Comparison of ENCODE assay signal across 14 mouse cellular contexts in the genomic region with DNA sequence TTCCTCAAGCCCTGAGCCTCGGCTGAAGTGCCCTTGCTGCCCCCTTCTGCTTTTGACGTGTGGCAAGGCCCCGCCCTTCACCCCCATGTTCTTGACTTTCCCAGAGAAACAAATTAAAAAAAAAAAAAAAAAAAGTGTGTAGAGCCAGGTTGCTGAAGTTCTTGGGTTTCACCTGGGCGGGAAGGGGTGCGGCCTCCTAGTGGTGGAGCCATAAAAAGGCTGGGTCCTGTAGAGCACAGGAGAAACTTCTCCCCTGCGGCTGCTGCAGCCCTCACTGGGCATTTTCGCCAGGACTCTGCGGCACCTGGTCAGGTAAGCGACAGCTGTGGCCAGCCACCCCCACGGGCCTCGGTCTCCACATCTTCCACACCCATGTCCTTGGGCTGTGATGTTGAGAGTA. TPM values are rescaled to one million over a fixed set of nuclear protein-coding genes. Genes with fewer than 3 reads are reported as not detected.
DNase-seq lines count a peak whose midpoint lies in the region; ATAC-seq and TF ChIP-seq lines count a peak whose summit lies in the region.
"Had no signal": no experiment of that assay in that cellular context is flagged by ENCODE, and none has a peak within 500 bp of the region (broad histone marks: within the 10 kb centered on the region; RNA-seq: fewer than 3 reads in every experiment).

Gene Misp, plus strand, starts transcription at position 208 of the 400 bp plus-strand sequence.

- H3K27ac ChIP-seq in hindbrain, postnatal 0 days = no peak within 1 kb of the TSS
- H3K27ac ChIP-seq in hindbrain, embryonic 11.5 days (ENCODE audit: low read depth, low read length) = no peak within 1 kb of the TSS
- no peak within 1 kb of the TSS for H3K27ac ChIP-seq in ES-Bruce4 (ENCODE audit: insufficient read depth, low read length)
- H3K27ac ChIP-seq in gastrocnemius, adult 2 months = no peak within 1 kb of the TSS
- H3K27ac ChIP-seq: limb, embryonic 13.5 days; neural tube, embryonic 15.5 days had no signal

- no peak for TF ChIP-seq POLR2A in ES-Bruce4 (IDR thresholded peaks at IDR 0.05; ENCODE audit: insufficient read depth, low read length)

- H3K4me2 ChIP-seq in hindbrain, postnatal 0 days (ENCODE audit: low read depth, low read length) = no peak within 1 kb of the TSS
- no peak within 1 kb of the TSS for H3K4me2 ChIP-seq in hindbrain, embryonic 11.5 days (replicated peaks; ENCODE audit: low read depth, low read length)

- TF ChIP-seq EP300 in ES-Bruce4 (IDR thresholded peaks at IDR 0.05; ENCODE audit: insufficient read depth, low read depth, low read length) = no peak

- peak; percentile 30 for TF ChIP-seq CTCF in hindbrain, postnatal 0 days (IDR thresholded peaks at IDR 0.05; ENCODE audit: low read depth)
- peak; percentile 19 for TF ChIP-seq CTCF in ES-Bruce4 (IDR thresholded peaks at IDR 0.05; ENCODE audit: low read depth, low read length)
- no peak for TF ChIP-seq CTCF in gastrocnemius, adult 2 months (IDR thresholded peaks at IDR 0.05)

- H3K4me1 ChIP-seq in hindbrain, postnatal 0 days (ENCODE audit: insufficient read depth, low read length) = no peaks in the 10 kb centered on the region
- peaks cover 4% of the 10 kb centered on the region; the same call in 1 of the 2 replicates for H3K4me1 ChIP-seq in hindbrain, embryonic 11.5 days (replicated peaks; ENCODE audit: control insufficient read depth, insufficient read depth, low read length)
- peaks cover 19% of the 10 kb centered on the region for H3K4me1 ChIP-seq in ES-Bruce4 (ENCODE audit: control insufficient read depth, insufficient read depth, low read length)

- ATAC-seq in hindbrain, postnatal 0 days = no peak
- ATAC-seq in hindbrain, embryonic 11.5 days (ENCODE audit: low FRiP score) = no peak

- 73% methylated on average over 11 of the region's 11 CpGs for WGBS in hindbrain, postnatal 0 days
- WGBS in hindbrain, embryonic 11.5 days = 67% methylated on average over 11 of the region's 11 CpGs
- 28% methylated on average over 11 of the region's 11 CpGs for WGBS in large intestine, adult 2 months

- no peak within 1 kb of the TSS for H3K4me3 ChIP-seq in hindbrain, postnatal 0 days (ENCODE audit: low read length)
- no peak within 1 kb of the TSS for H3K4me3 ChIP-seq in hindbrain, embryonic 11.5 days (ENCODE audit: low read depth, low read length)
- H3K4me3 ChIP-seq in ES-Bruce4 (ENCODE audit: low read depth, low read length) = no peak within 1 kb of the TSS
- no peak within 1 kb of the TSS for H3K4me3 ChIP-seq in gastrocnemius, adult 2 months
- H3K4me3 ChIP-seq: erythroblast, embryonic 14.5 days; limb, embryonic 13.5 days; megakaryocyte, embryonic 14.5 days; neural tube, embryonic 15.5 days had no signal

- no peak for DNase-seq in hindbrain, postnatal 0 days (ENCODE audit: low spot score)
- no peak for DNase-seq in hindbrain, embryonic 11.5 days (ENCODE audit: low spot score)
- DNase-seq in kidney, adult 11 months = peak; percentile 76
- no peak for DNase-seq in large intestine, adult 2 months (ENCODE audit: low read depth, low spot score)
- DNase-seq in gastrocnemius, adult 2 months = no peak
- DNase-seq in urinary bladder, postnatal 36 days (ENCODE audit: low spot score in 2 of 2) = no peak
- no peak for DNase-seq in cerebellum, postnatal 25 days
- DNase-seq: cerebellum, postnatal 10 days; right cerebral cortex, postnatal 14 days had no signal

- H3K9ac ChIP-seq in hindbrain, postnatal 0 days (replicated peaks; ENCODE audit: low read length) = no peak within 1 kb of the TSS
- no peak within 1 kb of the TSS for H3K9ac ChIP-seq in hindbrain, embryonic 11.5 days (ENCODE audit: low read depth, low read length)
- no peak within 1 kb of the TSS for H3K9ac ChIP-seq in ES-Bruce4 (ENCODE audit: low read depth, poor library complexity, severe bottlenecking)
- H3K9ac ChIP-seq: neural tube, embryonic 15.5 days had no signal

- peaks cover 21% of the 10 kb centered on the region; the same call in 1 of the 2 replicates for H3K36me3 ChIP-seq in hindbrain, postnatal 0 days (ENCODE audit: insufficient read depth, low read length)
- H3K36me3 ChIP-seq in hindbrain, embryonic 11.5 days (ENCODE audit: control insufficient read depth, insufficient read depth, low read length) = peaks cover 9% of the 10 kb centered on the region
- H3K36me3 ChIP-seq in ES-Bruce4 (ENCODE audit: control insufficient read depth, insufficient read depth, low read length, poor library complexity, severe bottlenecking) = no peaks in the 10 kb centered on the region

- no peaks in the 10 kb centered on the region for H3K9me3 ChIP-seq in hindbrain, postnatal 0 days (ENCODE audit: low read length)
- H3K9me3 ChIP-seq in hindbrain, embryonic 11.5 days (ENCODE audit: control insufficient read depth, low read length) = no peaks in the 10 kb centered on the region
- no peaks in the 10 kb centered on the region for H3K9me3 ChIP-seq in ES-Bruce4 (replicated peaks; ENCODE audit: control insufficient read depth, insufficient read depth, low read length, poor library complexity, severe bottlenecking)
- H3K9me3 ChIP-seq: limb, embryonic 13.5 days; neural tube, embryonic 15.5 days had no signal

- H3K27me3 ChIP-seq in hindbrain, postnatal 0 days (ENCODE audit: insufficient read depth, low read length) = no peaks in the 10 kb centered on the region
- H3K27me3 ChIP-seq in hindbrain, embryonic 11.5 days (ENCODE audit: control insufficient read depth, insufficient read depth, low read length) = no peaks in the 10 kb centered on the region
- no peaks in the 10 kb centered on the region for H3K27me3 ChIP-seq in ES-Bruce4 (ENCODE audit: control insufficient read depth, insufficient read depth, low read length, poor library complexity, severe bottlenecking)
- H3K27me3 ChIP-seq: limb, embryonic 13.5 days; neural tube, embryonic 15.5 days had no signal

- intact Hi-C loops in gastrocnemius, adult 2 months (cut with DNase I) = no loop called here

RNA-seq across cellular contexts. Expression of gene Misp, which starts in this region (rescaled TPM):
- 0.05 and 0.22 TPM in 2 replicates for total RNA-seq in hindbrain, postnatal 0 days (2014; rRNA removed)
- 0.33 TPM in 1 of 2 replicates, not detected in the other for polyA plus RNA-seq in hindbrain, postnatal 0 days (2015; fragmentation: Nextera tagmentation; extraction: Ambion mirVana)
- polyA plus RNA-seq in hindbrain, embryonic 11.5 days (2014; fragmentation: Nextera tagmentation; extraction: Ambion mirVana) = 0.59 and 0.69 TPM in 2 replicates
- polyA plus RNA-seq in ES-Bruce4 (2011; ENCODE audit: insufficient read depth, insufficient read length, low read depth, missing spikeins) = 4.0 and 6.4 TPM in 2 replicates
- polyA plus RNA-seq in large intestine, adult 2 months (2012; rRNA removed) = 299 and 402 TPM in 2 replicates
- not detected for total RNA-seq in gastrocnemius, adult 2 months (2021)
- polyA plus RNA-seq: erythroblast, embryonic 14.5 days had no signal

Comparison
In these comparisons a context has a peak if more than half of its experiments do, and no peak if none do; other contexts are left out.
1. RNA of gene Misp (polyA plus RNA-seq): 299 to 402 TPM in large intestine, adult 2 months; 4.0 to 6.4 TPM in ES-Bruce4, 0.59 to 0.69 TPM in hindbrain, embryonic 11.5 days and 0.33 TPM in hindbrain, postnatal 0 days; every median in the first group is over 10 times any median in the second.